Mouse (Mus musculus): ENCODE measurements around the gene Pcna. TPM values are rescaled to one million over a fixed set of nuclear protein-coding genes. Genes with fewer than 3 reads are reported as not detected.
"Not testable (repeated sequence)": the region's sequence is repeated elsewhere in the genome, so short reads cannot be mapped to it uniquely, and the experiment has no call there.

The Pcna gene
- total and polyA plus RNA-seq, 3 experiments = 77.8 to 520 (median 249) TPM

- DNase-seq (ENCODE audit: low spot score); H3K9me3 ChIP-seq (replicated peaks); H3K4me3 ChIP-seq (ENCODE audit: low read depth, low read length); H3K27me3 ChIP-seq (ENCODE audit: insufficient read depth, low read length): not testable (repeated sequence)
- TF ChIP-seq CTCF (IDR thresholded peaks at IDR 0.05; ENCODE audit: low read depth, low read length) = 0 out of 2 replicates have a peak, but pooled peaks have one; percentile 4
- H3K36me3 ChIP-seq (replicated peaks) = peaks cover 59% of the 10 kb centered on the region
- peak; percentile 34; the same call in 1 of the 2 replicates for ATAC-seq (ENCODE audit: extremely low read depth, insufficient number of reproducible peaks, low FRiP score, poor library complexity, severe bottlenecking)
- peaks cover 14% of the 10 kb centered on the region for H3K4me1 ChIP-seq (ENCODE audit: insufficient read depth, low read depth, low read length)
Measured at GRCm38 (mm10) chr2:132240457-132240856, 12.7 kb downstream of the Pcna start.

- not testable (repeated sequence) for DNase-seq (ENCODE audit: low spot score); H3K4me3 ChIP-seq (ENCODE audit: low read depth, low read length); H3K9me3 ChIP-seq (replicated peaks); H3K27me3 ChIP-seq (ENCODE audit: insufficient read depth, low read length); ATAC-seq (ENCODE audit: extremely low read depth, insufficient number of reproducible peaks, low FRiP score, poor library complexity, severe bottlenecking)
- peaks cover 50% of the 10 kb centered on the region for H3K36me3 ChIP-seq (replicated peaks)
- peaks cover 10% of the 10 kb centered on the region; the same call in 1 of the 2 replicates for H3K4me1 ChIP-seq (ENCODE audit: insufficient read depth, low read depth, low read length)
Measured at GRCm38 (mm10) chr2:132239434-132239833, 13.7 kb downstream of the Pcna start.

- Histone ChIP-seq H3K4me1 (ENCODE audit: insufficient read depth, low read depth, low read length) (peaks cover 5% of the 10 kb centered on the region; the same call in 1 of the 2 replicates), H3K36me3 (replicated peaks) (peaks cover 24% of the 10 kb centered on the region), H3K4me3 (ENCODE audit: low read depth, low read length) (no peak overlapping the region), H3K9me3 (replicated peaks) (no peaks in the 10 kb centered on the region), H3K27me3 (ENCODE audit: insufficient read depth, low read length) (no peaks in the 10 kb centered on the region)
- ATAC-seq (ENCODE audit: extremely low read depth, insufficient number of reproducible peaks, low FRiP score, poor library complexity, severe bottlenecking) (no peak), DNase-seq (ENCODE audit: low spot score) (no peak)
- no peak for TF ChIP-seq GATA1 (IDR thresholded peaks at IDR 0.05; ENCODE audit: borderline replicate concordance, low read length)
- TF ChIP-seq POLR2AphosphoS5 (IDR thresholded peaks at IDR 0.05; ENCODE audit: insufficient replicate concordance, low read depth, low read length) = no peak
Measured at GRCm38 (mm10) chr2:132235975-132236374, 17.1 kb downstream of the Pcna start.

- H3K4me1 ChIP-seq (ENCODE audit: insufficient read depth, low read depth, low read length) = peaks cover 5% of the 10 kb centered on the region; the same call in 1 of the 2 replicates
- TF ChIP-seq CTCF (IDR thresholded peaks at IDR 0.05; ENCODE audit: low read depth, low read length) (no peak), GATA2 (IDR thresholded peaks at IDR 0.05; ENCODE audit: borderline replicate concordance, low read depth, low read length) (no peak), POLR2AphosphoS5 (IDR thresholded peaks at IDR 0.05; ENCODE audit: insufficient replicate concordance, low read depth, low read length) (no peak), TAL1 (conservative IDR thresholded peaks at IDR 0.05; ENCODE audit: low read depth, low read length) (no peak), GATA1 (IDR thresholded peaks at IDR 0.05; ENCODE audit: borderline replicate concordance, low read length) (no peak)
Measured at GRCm38 (mm10) chr2:132235291-132235690, 17.8 kb downstream of the Pcna start.

GRCm38 (mm10) chr2:132233985-132234765 lies 18.9 kb downstream of the Pcna start:
- Histone ChIP-seq H3K4me1 (ENCODE audit: insufficient read depth, low read depth, low read length) (peaks cover 5% of the 10 kb centered on the region; the same call in 1 of the 2 replicates), H3K36me3 (replicated peaks) (peaks cover 16% of the 10 kb centered on the region), H3K4me3 (ENCODE audit: low read depth, low read length) (no peak overlapping the region), H3K27me3 (ENCODE audit: insufficient read depth, low read length) (peaks cover 4% of the 10 kb centered on the region; the same call in 1 of the 2 replicates), H3K9me3 (replicated peaks) (no peaks in the 10 kb centered on the region)
- no peak for TF ChIP-seq GATA2 (IDR thresholded peaks at IDR 0.05; ENCODE audit: borderline replicate concordance, low read depth, low read length)
- no peak for TF ChIP-seq GATA1 (IDR thresholded peaks at IDR 0.05; ENCODE audit: borderline replicate concordance, low read length)
- no peak for DNase-seq (ENCODE audit: low spot score)
- ATAC-seq (ENCODE audit: extremely low read depth, insufficient number of reproducible peaks, low FRiP score, poor library complexity, severe bottlenecking) = no peak

More at GRCm38 (mm10) chr2:132235291-132235690, 17.8 kb downstream of the Pcna start:
- DNase-seq (ENCODE audit: low spot score) = no peak
- H3K27me3 ChIP-seq (ENCODE audit: insufficient read depth, low read length) = no peaks in the 10 kb centered on the region
- H3K9me3 ChIP-seq (replicated peaks) = no peaks in the 10 kb centered on the region
- H3K4me3 ChIP-seq (ENCODE audit: low read depth, low read length) = no peak overlapping the region
- peaks cover 18% of the 10 kb centered on the region for H3K36me3 ChIP-seq (replicated peaks)
- ATAC-seq (ENCODE audit: extremely low read depth, insufficient number of reproducible peaks, low FRiP score, poor library complexity, severe bottlenecking) = no peak

- TF ChIP-seq GATA1 (IDR thresholded peaks at IDR 0.05; ENCODE audit: borderline replicate concordance, low read length) (no peak), GATA2 (IDR thresholded peaks at IDR 0.05; ENCODE audit: borderline replicate concordance, low read depth, low read length) (no peak), POLR2AphosphoS5 (IDR thresholded peaks at IDR 0.05; ENCODE audit: insufficient replicate concordance, low read depth, low read length) (no peak), TAL1 (conservative IDR thresholded peaks at IDR 0.05; ENCODE audit: low read depth, low read length) (no peak), CTCF (IDR thresholded peaks at IDR 0.05; ENCODE audit: low read depth, low read length) (no peak)
- ATAC-seq (ENCODE audit: extremely low read depth, insufficient number of reproducible peaks, low FRiP score, poor library complexity, severe bottlenecking) = no peak
- Histone ChIP-seq H3K4me3 (ENCODE audit: low read depth, low read length) (no peak overlapping the region), H3K27me3 (ENCODE audit: insufficient read depth, low read length) (peaks cover 4% of the 10 kb centered on the region; the same call in 1 of the 2 replicates), H3K36me3 (replicated peaks) (no peaks in the 10 kb centered on the region), H3K4me1 (ENCODE audit: insufficient read depth, low read depth, low read length) (peaks cover under 1% of the 10 kb centered on the region; the same call in 1 of the 2 replicates), H3K9me3 (replicated peaks) (no peaks in the 10 kb centered on the region)
- no peak for DNase-seq (ENCODE audit: low spot score)
Measured at GRCm38 (mm10) chr2:132232413-132232945, 20.6 kb downstream of the Pcna start.

GRCm38 (mm10) chr2:132224359-132224758 lies 28.8 kb downstream of the Pcna start:
- H3K27me3 ChIP-seq (ENCODE audit: insufficient read depth, low read length) = peaks cover 7% of the 10 kb centered on the region
- no peak for TF ChIP-seq POLR2AphosphoS5 (IDR thresholded peaks at IDR 0.05; ENCODE audit: insufficient replicate concordance, low read depth, low read length)
- TF ChIP-seq GATA2 (IDR thresholded peaks at IDR 0.05; ENCODE audit: borderline replicate concordance, low read depth, low read length) = no peak
- no peak for TF ChIP-seq CTCF (IDR thresholded peaks at IDR 0.05; ENCODE audit: low read depth, low read length)
- TF ChIP-seq GATA1 (IDR thresholded peaks at IDR 0.05; ENCODE audit: borderline replicate concordance, low read length) = no peak
- TF ChIP-seq TAL1 (conservative IDR thresholded peaks at IDR 0.05; ENCODE audit: low read depth, low read length) = no peak
- no peaks in the 10 kb centered on the region for H3K9me3 ChIP-seq (replicated peaks)
- no peaks in the 10 kb centered on the region for H3K4me1 ChIP-seq (ENCODE audit: insufficient read depth, low read depth, low read length)
- ATAC-seq (ENCODE audit: extremely low read depth, insufficient number of reproducible peaks, low FRiP score, poor library complexity, severe bottlenecking) = no peak
- H3K4me3 ChIP-seq (ENCODE audit: low read depth, low read length) = no peak overlapping the region
- no peak for DNase-seq (ENCODE audit: low spot score)
- no peaks in the 10 kb centered on the region for H3K36me3 ChIP-seq (replicated peaks)

All from G1E (cell line).